Mouse (Mus musculus): ENCODE measurements around the gene Ap1s1. TPM values are rescaled to one million over a fixed set of nuclear protein-coding genes. Genes with fewer than 3 reads are reported as not detected.
A peak's percentile ranks its signal among the peaks of the same experiment; 100 is the strongest.

The Ap1s1 gene
- polyA plus RNA-seq, 1 experiment from 2014 or later = 112 TPM

DNA sequence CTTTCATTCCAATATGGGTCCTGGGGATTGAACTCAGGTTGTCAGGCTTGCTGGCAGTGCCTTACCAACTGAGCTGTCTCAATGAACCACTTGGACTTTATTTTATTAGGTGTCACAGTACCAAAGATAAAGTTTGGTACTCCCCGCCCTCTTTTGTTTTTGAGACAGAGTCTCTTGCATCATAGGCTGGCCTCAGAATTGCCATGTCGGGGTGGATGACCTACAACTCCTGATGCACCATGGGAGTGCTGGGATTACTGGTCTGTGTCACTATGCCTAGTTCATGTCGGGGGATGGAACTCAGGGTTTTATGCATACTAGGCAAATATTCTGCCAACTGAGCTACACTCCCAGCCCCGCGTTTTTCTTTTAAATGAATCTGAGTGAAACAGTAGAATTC is 8.9 kb upstream of the Ap1s1 start:
- H3K4me2 ChIP-seq (replicated peaks; ENCODE audit: low read depth, low read length) = no peak overlapping the region
- DNase-seq (ENCODE audit: low spot score) (peak; percentile 19), ATAC-seq (no peak)
- no peaks in the 10 kb centered on the region for H3K36me3 ChIP-seq (ENCODE audit: insufficient read depth, low read length)
- TF ChIP-seq EP300 (IDR thresholded peaks at IDR 0.05) (no peak), CTCF (IDR thresholded peaks at IDR 0.05) (no peak)
- H3K9me3 ChIP-seq (ENCODE audit: low read length) = no peaks in the 10 kb centered on the region
- H3K4me1 ChIP-seq (ENCODE audit: insufficient read depth, low read depth, low read length) = no peaks in the 10 kb centered on the region
- H3K27me3 ChIP-seq (replicated peaks; ENCODE audit: insufficient read depth, low read length) = no peaks in the 10 kb centered on the region
- H3K27ac ChIP-seq (ENCODE audit: low read length) = no peak overlapping the region
- no peak overlapping the region for H3K4me3 ChIP-seq (ENCODE audit: low read depth, low read length)
- H3K9ac ChIP-seq (replicated peaks; ENCODE audit: low read depth) = no peak overlapping the region
- WGBS = 70% methylated on average over 5 of the region's 5 CpGs

DNA sequence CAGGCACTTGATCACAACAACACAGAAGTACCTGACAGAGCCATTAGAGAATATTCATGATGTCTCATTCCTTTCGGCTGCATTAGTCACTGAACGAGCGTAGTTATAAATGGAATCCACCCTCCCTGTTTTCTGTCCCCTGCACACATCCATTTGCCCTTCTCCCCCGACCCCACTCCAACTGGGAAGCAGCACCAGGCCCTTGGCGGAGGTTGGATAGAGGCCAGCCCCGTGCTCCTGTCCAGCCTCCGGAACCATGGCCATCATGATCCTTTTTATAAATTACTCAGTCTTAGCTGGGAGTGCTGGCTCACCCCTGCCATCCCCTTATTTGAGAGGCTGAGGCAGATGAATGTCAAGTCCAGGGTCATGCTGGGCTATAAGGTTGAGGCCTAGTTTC is 8.4 kb upstream of the Ap1s1 start:
- 75% methylated on average over 7 of the region's 7 CpGs for WGBS
- no peaks in the 10 kb centered on the region for H3K27me3 ChIP-seq (replicated peaks; ENCODE audit: insufficient read depth, low read length)
- no peak overlapping the region for H3K4me3 ChIP-seq (ENCODE audit: low read depth, low read length)
- no peaks in the 10 kb centered on the region for H3K9me3 ChIP-seq (ENCODE audit: low read length)
- TF ChIP-seq CTCF (IDR thresholded peaks at IDR 0.05) = no peak
- TF ChIP-seq EP300 (IDR thresholded peaks at IDR 0.05) = no peak
- H3K4me2 ChIP-seq (replicated peaks; ENCODE audit: low read depth, low read length) = no peak overlapping the region
- H3K36me3 ChIP-seq (ENCODE audit: insufficient read depth, low read length) = no peaks in the 10 kb centered on the region
- no peak overlapping the region for H3K9ac ChIP-seq (replicated peaks; ENCODE audit: low read depth)
- H3K27ac ChIP-seq (ENCODE audit: low read length) = no peak overlapping the region
- ATAC-seq (no peak), DNase-seq (ENCODE audit: low spot score) (no peak)
- H3K4me1 ChIP-seq (ENCODE audit: insufficient read depth, low read depth, low read length) = no peaks in the 10 kb centered on the region

DNA sequence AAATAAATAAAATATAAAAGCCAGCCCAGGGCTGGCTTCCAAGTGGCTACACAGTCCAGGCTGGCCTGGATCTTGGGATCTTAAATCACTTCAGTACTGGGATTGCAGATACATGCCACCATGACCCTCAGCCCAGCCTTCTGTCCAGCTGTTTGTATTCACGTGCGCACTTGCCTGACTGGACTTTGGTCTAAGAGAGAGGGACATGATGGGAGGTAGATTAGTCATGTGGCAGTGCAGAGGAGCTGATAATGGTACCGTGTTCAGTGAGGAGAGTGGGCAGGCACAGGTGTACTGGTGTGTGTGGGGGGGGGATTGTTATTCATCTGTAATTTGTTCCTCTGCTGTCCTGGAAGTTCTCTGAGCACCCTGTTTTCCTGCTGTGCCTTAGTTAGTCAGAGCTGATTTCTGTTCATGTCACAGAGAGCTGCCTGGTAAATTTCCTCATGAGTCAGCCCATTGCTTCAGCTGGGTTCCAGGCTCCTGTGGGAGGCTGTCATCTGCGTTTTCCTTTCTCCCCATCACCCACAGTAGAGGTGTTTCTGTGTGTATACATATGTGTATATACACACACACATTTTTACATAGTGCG is 6.1 kb upstream of the Ap1s1 start:
- ATAC-seq (no peak), DNase-seq (ENCODE audit: low spot score) (no peak)
- H3K9ac ChIP-seq (replicated peaks; ENCODE audit: low read depth) = no peak overlapping the region
- H3K4me3 ChIP-seq (ENCODE audit: low read depth, low read length) = no peak overlapping the region
- 82% methylated on average over 5 of the region's 5 CpGs for WGBS
- H3K4me1 ChIP-seq (ENCODE audit: insufficient read depth, low read depth, low read length) = no peaks in the 10 kb centered on the region
- H3K36me3 ChIP-seq (ENCODE audit: insufficient read depth, low read length) = no peaks in the 10 kb centered on the region
- TF ChIP-seq CTCF (IDR thresholded peaks at IDR 0.05) = no peak
- H3K27me3 ChIP-seq (replicated peaks; ENCODE audit: insufficient read depth, low read length) = no peaks in the 10 kb centered on the region
- H3K9me3 ChIP-seq (ENCODE audit: low read length) = no peaks in the 10 kb centered on the region
- no peak overlapping the region for H3K27ac ChIP-seq (ENCODE audit: low read length)
- no peak overlapping the region for H3K4me2 ChIP-seq (replicated peaks; ENCODE audit: low read depth, low read length)

DNA sequence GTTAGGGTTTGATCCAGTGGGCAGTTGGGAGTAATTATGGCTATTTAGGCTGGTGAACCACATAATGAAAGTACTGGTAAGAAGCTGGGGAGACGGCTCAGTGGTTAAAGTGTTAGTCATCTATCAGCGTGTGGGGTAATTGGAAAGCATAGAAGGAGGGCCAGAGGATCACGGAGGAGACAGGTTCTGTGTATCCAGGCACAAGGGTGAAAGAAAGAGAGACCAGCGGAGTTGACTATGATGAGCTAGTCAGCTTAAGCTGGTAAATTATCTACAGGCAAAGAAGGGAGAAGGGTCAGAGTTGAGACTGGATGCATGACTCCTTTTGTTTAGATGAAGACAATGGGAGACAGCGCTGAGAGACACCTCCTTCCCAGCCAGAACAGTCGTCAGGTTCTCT is 5.2 kb upstream of the Ap1s1 start:
- DNase-seq (ENCODE audit: low spot score) (no peak), ATAC-seq (no peak)
- no peak for TF ChIP-seq EP300 (IDR thresholded peaks at IDR 0.05)
- TF ChIP-seq CTCF (IDR thresholded peaks at IDR 0.05) = no peak
- H3K27me3 ChIP-seq (replicated peaks; ENCODE audit: insufficient read depth, low read length) = no peaks in the 10 kb centered on the region
- no peak overlapping the region for H3K9ac ChIP-seq (replicated peaks; ENCODE audit: low read depth)
- WGBS = 52% methylated on average over 6 of the region's 6 CpGs
- no peaks in the 10 kb centered on the region for H3K36me3 ChIP-seq (ENCODE audit: insufficient read depth, low read length)
- no peaks in the 10 kb centered on the region for H3K4me1 ChIP-seq (ENCODE audit: insufficient read depth, low read depth, low read length)
- H3K4me3 ChIP-seq (ENCODE audit: low read depth, low read length) = no peak overlapping the region
- H3K27ac ChIP-seq (ENCODE audit: low read length) = no peak overlapping the region
- no peaks in the 10 kb centered on the region for H3K9me3 ChIP-seq (ENCODE audit: low read length)
- H3K4me2 ChIP-seq (replicated peaks; ENCODE audit: low read depth, low read length) = no peak overlapping the region

DNA sequence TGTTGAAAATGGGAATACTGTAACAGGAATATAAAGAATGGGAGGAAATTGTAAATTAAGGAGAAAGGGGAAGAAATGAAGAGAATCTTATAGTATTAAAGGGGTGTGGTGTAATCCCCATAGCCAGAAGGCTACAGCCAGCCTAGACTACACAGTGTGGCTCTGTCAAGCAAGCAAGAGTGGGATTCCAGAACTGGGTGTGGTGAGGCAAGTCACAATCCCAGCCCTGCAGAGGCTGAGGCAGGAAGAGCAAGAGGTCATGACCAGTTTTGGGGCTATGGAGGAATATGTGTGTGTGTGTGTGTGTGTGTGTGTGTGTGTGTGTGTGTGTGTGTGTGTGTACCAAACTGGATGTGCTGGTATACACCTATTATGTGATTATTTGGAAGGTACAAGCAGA is 1.1 kb upstream of the Ap1s1 start:
- Histone ChIP-seq H3K4me3 (ENCODE audit: low read depth, low read length) (no peak overlapping the region), H3K27me3 (replicated peaks; ENCODE audit: insufficient read depth, low read length) (no peaks in the 10 kb centered on the region), H3K9me3 (ENCODE audit: low read length) (no peaks in the 10 kb centered on the region), H3K9ac (replicated peaks; ENCODE audit: low read depth) (no peak overlapping the region), H3K36me3 (ENCODE audit: insufficient read depth, low read length) (no peaks in the 10 kb centered on the region), H3K4me1 (ENCODE audit: insufficient read depth, low read depth, low read length) (peaks cover 5% of the 10 kb centered on the region; the same call in 1 of the 2 replicates), H3K27ac (ENCODE audit: low read length) (no peak overlapping the region), H3K4me2 (replicated peaks; ENCODE audit: low read depth, low read length) (no peak overlapping the region)
- TF ChIP-seq CTCF (IDR thresholded peaks at IDR 0.05) (no peak), EP300 (IDR thresholded peaks at IDR 0.05) (no peak)
- DNase-seq (ENCODE audit: low spot score) = no peak
- ATAC-seq = no peak

DNA sequence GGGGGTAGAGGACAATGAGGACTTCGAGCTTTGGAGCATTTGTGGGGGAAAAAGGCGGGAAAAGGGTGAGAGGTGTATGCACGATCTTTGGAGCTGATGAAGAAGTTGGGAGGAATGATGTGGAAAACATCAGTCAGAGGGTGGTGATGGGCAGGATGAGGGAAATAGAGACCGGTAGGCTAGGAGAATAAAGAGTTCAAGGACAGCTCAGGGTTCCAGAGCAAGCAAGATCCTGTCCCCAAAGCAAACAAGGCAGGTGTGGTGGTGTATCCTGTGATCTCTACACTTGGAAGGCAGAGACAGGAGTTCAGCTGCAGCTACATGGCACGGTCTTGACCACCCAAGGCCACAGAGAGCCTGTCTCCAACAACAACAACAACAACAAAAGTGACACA is 386 bp upstream of the Ap1s1 start:
- peaks cover 5% of the 10 kb centered on the region; the same call in 1 of the 2 replicates for H3K4me1 ChIP-seq (ENCODE audit: insufficient read depth, low read depth, low read length)
- no peaks in the 10 kb centered on the region for H3K27me3 ChIP-seq (replicated peaks; ENCODE audit: insufficient read depth, low read length)
- no peak overlapping the region; the same call in 1 of the 2 replicates for H3K4me3 ChIP-seq (ENCODE audit: low read depth, low read length)
- H3K9ac ChIP-seq (replicated peaks; ENCODE audit: low read depth) = no peak overlapping the region
- TF ChIP-seq EP300 (IDR thresholded peaks at IDR 0.05) = no peak
- TF ChIP-seq CTCF (IDR thresholded peaks at IDR 0.05) = no peak
- WGBS = 23% methylated on average over 5 of the region's 5 CpGs
- no peak overlapping the region for H3K27ac ChIP-seq (ENCODE audit: low read length)
- no peaks in the 10 kb centered on the region for H3K36me3 ChIP-seq (ENCODE audit: insufficient read depth, low read length)
- ATAC-seq (no peak), DNase-seq (ENCODE audit: low spot score) (no peak)
- no peaks in the 10 kb centered on the region for H3K9me3 ChIP-seq (ENCODE audit: low read length)
- H3K4me2 ChIP-seq (replicated peaks; ENCODE audit: low read depth, low read length) = peak overlapping the region; percentile 88

DNA sequence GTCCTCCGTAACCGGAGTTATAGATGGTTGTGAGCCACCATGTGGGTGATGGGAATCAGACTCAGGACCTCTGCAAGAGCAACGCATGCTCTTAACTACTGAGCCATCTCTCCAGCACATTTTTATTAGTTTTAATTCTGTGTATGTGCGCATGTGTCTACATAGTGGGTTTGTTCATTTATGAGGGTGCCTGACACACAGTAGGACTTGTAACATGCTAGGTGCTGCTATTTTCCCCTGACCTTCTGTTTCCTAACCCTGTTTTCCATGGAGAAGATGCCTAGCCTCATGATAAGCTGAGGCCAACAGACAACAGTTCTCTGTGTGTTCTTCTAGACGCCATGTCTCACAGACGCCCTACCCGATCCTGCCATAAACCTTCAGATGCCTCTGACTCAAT is 1.9 kb downstream of the Ap1s1 start:
- ATAC-seq (no peak), DNase-seq (ENCODE audit: low spot score) (no peak)
- 96% methylated on average over 7 of the region's 7 CpGs for WGBS
- Histone ChIP-seq H3K4me2 (replicated peaks; ENCODE audit: low read depth, low read length) (no peak overlapping the region), H3K27me3 (replicated peaks; ENCODE audit: insufficient read depth, low read length) (no peaks in the 10 kb centered on the region), H3K9ac (replicated peaks; ENCODE audit: low read depth) (no peak overlapping the region), H3K27ac (ENCODE audit: low read length) (no peak overlapping the region), H3K4me1 (ENCODE audit: insufficient read depth, low read depth, low read length) (peaks cover 5% of the 10 kb centered on the region; the same call in 1 of the 2 replicates), H3K4me3 (ENCODE audit: low read depth, low read length) (no peak overlapping the region), H3K9me3 (ENCODE audit: low read length) (no peaks in the 10 kb centered on the region), H3K36me3 (ENCODE audit: insufficient read depth, low read length) (peaks cover 11% of the 10 kb centered on the region; the same call in 1 of the 2 replicates)
- TF ChIP-seq EP300 (IDR thresholded peaks at IDR 0.05) (no peak), CTCF (IDR thresholded peaks at IDR 0.05) (no peak)

All from lung, postnatal 0 days (tissue).